11 mouse cellular contexts compared by ENCODE assay signal in the genomic region with DNA sequence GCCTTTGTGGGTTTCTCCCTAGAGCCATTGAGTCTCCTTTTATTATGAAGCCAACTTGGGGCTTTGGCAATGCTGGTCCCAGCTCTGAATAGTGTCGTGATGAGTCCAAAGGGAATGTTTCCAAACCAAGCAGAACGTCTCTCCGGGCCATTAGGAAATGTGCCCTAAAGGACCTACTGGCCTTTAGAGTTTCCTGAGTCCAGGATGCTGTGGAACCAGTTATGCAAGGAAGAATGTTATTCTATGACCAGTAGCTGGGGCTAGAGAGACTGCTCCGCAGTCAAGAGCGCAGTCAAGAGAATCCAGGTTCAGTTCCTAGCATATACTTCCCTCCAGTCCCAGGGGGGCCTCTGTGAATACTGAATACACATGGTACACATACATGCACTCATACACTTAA. TPM values are rescaled to one million over a fixed set of nuclear protein-coding genes. Genes with fewer than 3 reads are reported as not detected.
DNase-seq lines count a peak whose midpoint lies in the region; ATAC-seq and TF ChIP-seq lines count a peak whose summit lies in the region.
"Had no signal": no experiment of that assay in that cellular context is flagged by ENCODE, and none has a peak within 500 bp of the region (broad histone marks: within the 10 kb centered on the region; RNA-seq: fewer than 3 reads in every experiment).

No protein-coding gene starts in this region.

- ATAC-seq in hindbrain, embryonic 16.5 days: peak; percentile 24; the same call in 1 of the 2 replicates
- no peak for ATAC-seq in hindbrain, embryonic 14.5 days (ENCODE audit: low FRiP score)
- ATAC-seq in liver, postnatal 0 days: peak; percentile 79

- peak; percentile 88 for TF ChIP-seq EP300 in liver, postnatal 0 days (IDR thresholded peaks at IDR 0.05; ENCODE audit: low read depth)

- TF ChIP-seq CTCF in E14TG2a.4 (conservative IDR thresholded peaks at IDR 0.05; ENCODE audit: low read length): peak; percentile 41
- TF ChIP-seq CTCF in liver, postnatal 0 days (IDR thresholded peaks at IDR 0.05; ENCODE audit: low read depth): peak; percentile 65

- H3K4me2 ChIP-seq in hindbrain, embryonic 16.5 days (ENCODE audit: low read length): no peak overlapping the region
- H3K4me2 ChIP-seq in hindbrain, embryonic 14.5 days (replicated peaks): no peak overlapping the region
- no peak overlapping the region for H3K4me2 ChIP-seq in liver, postnatal 0 days (ENCODE audit: low read depth, low read length)
- H3K4me2 ChIP-seq: embryonic facial prominence, embryonic 12.5 days; limb, embryonic 12.5 days had no signal

- WGBS in hindbrain, embryonic 16.5 days: 80% methylated on average over 5 of the region's 5 CpGs
- WGBS in hindbrain, embryonic 14.5 days: 75% methylated on average over 5 of the region's 5 CpGs
- 49% methylated on average over 5 of the region's 5 CpGs for WGBS in liver, postnatal 0 days (ENCODE audit: insufficient replicate concordance)

- H3K9me3 ChIP-seq in hindbrain, embryonic 16.5 days (ENCODE audit: control insufficient read depth, low read length): no peaks in the 10 kb centered on the region
- H3K9me3 ChIP-seq in hindbrain, embryonic 14.5 days (ENCODE audit: control insufficient read depth, low read length): no peaks in the 10 kb centered on the region
- H3K9me3 ChIP-seq in E14TG2a.4 (ENCODE audit: low read length): no peaks in the 10 kb centered on the region
- no peaks in the 10 kb centered on the region for H3K9me3 ChIP-seq in liver, postnatal 0 days (ENCODE audit: low read length)
- H3K9me3 ChIP-seq: embryonic facial prominence, embryonic 12.5 days; limb, embryonic 12.5 days had no signal

- no peak overlapping the region for H3K9ac ChIP-seq in hindbrain, embryonic 16.5 days (ENCODE audit: low read depth, low read length)
- no peak overlapping the region for H3K9ac ChIP-seq in hindbrain, embryonic 14.5 days
- H3K9ac ChIP-seq in liver, postnatal 0 days (replicated peaks): no peak overlapping the region
- H3K9ac ChIP-seq: embryonic facial prominence, embryonic 12.5 days; limb, embryonic 12.5 days had no signal

- H3K27me3 ChIP-seq in hindbrain, embryonic 16.5 days (replicated peaks; ENCODE audit: control insufficient read depth, insufficient read depth, low read length): no peaks in the 10 kb centered on the region
- no peaks in the 10 kb centered on the region for H3K27me3 ChIP-seq in hindbrain, embryonic 14.5 days (ENCODE audit: control insufficient read depth, insufficient read depth, low read length)
- no peaks in the 10 kb centered on the region for H3K27me3 ChIP-seq in E14TG2a.4 (ENCODE audit: insufficient read depth, low read length)
- H3K27me3 ChIP-seq in liver, postnatal 0 days (ENCODE audit: insufficient read depth, low read length): no peaks in the 10 kb centered on the region
- H3K27me3 ChIP-seq: embryonic facial prominence, embryonic 12.5 days; limb, embryonic 12.5 days had no signal

- H3K36me3 ChIP-seq in hindbrain, embryonic 16.5 days (ENCODE audit: control insufficient read depth, insufficient read depth, low read length): no peaks in the 10 kb centered on the region
- no peaks in the 10 kb centered on the region for H3K36me3 ChIP-seq in hindbrain, embryonic 14.5 days (replicated peaks; ENCODE audit: control insufficient read depth, insufficient read depth)
- no peaks in the 10 kb centered on the region for H3K36me3 ChIP-seq in E14TG2a.4 (ENCODE audit: insufficient read depth, low read length)
- H3K36me3 ChIP-seq in liver, postnatal 0 days (replicated peaks; ENCODE audit: insufficient read depth, low read length): no peaks in the 10 kb centered on the region
- H3K36me3 ChIP-seq: embryonic facial prominence, embryonic 12.5 days; limb, embryonic 12.5 days had no signal

- DNase-seq in hindbrain, embryonic 14.5 days (ENCODE audit: low spot score): no peak
- DNase-seq in adipocyte (ENCODE audit: low spot score): peak; percentile 16
- DNase-seq in liver, postnatal 0 days: no peak
- no peak for DNase-seq in cerebellum, postnatal 25 days
- DNase-seq in right cerebral cortex, postnatal 14 days: no peak
- DNase-seq: gastrocnemius, postnatal 25 days; thymus, postnatal 14 days had no signal

- peaks cover 4% of the 10 kb centered on the region for H3K4me1 ChIP-seq in hindbrain, embryonic 16.5 days (ENCODE audit: control insufficient read depth, insufficient read depth, low read depth, low read length)
- H3K4me1 ChIP-seq in hindbrain, embryonic 14.5 days (replicated peaks; ENCODE audit: control insufficient read depth, insufficient read depth, low read length): 0 out of 2 replicates have a peak, but pooled peaks cover 7% of the 10 kb centered on the region
- peaks cover 71% of the 10 kb centered on the region for H3K4me1 ChIP-seq in E14TG2a.4 (replicated peaks; ENCODE audit: low read depth, low read length)
- peaks cover 33% of the 10 kb centered on the region for H3K4me1 ChIP-seq in liver, postnatal 0 days (ENCODE audit: insufficient read depth)

- no peak overlapping the region for H3K4me3 ChIP-seq in hindbrain, embryonic 16.5 days (ENCODE audit: low read length)
- H3K4me3 ChIP-seq in hindbrain, embryonic 14.5 days (replicated peaks; ENCODE audit: low read length): no peak overlapping the region
- no peak overlapping the region for H3K4me3 ChIP-seq in E14TG2a.4 (replicated peaks; ENCODE audit: low read length)
- no peak overlapping the region for H3K4me3 ChIP-seq in liver, postnatal 0 days (ENCODE audit: low read depth, low read length)
- H3K4me3 ChIP-seq: embryonic facial prominence, embryonic 12.5 days; limb, embryonic 12.5 days had no signal

- no peak overlapping the region for H3K27ac ChIP-seq in hindbrain, embryonic 16.5 days (ENCODE audit: low read depth, low read length)
- no peak overlapping the region for H3K27ac ChIP-seq in hindbrain, embryonic 14.5 days
- H3K27ac ChIP-seq in liver, postnatal 0 days (ENCODE audit: low read depth): peak overlapping the region; percentile 87
- H3K27ac ChIP-seq: embryonic facial prominence, embryonic 12.5 days; limb, embryonic 12.5 days had no signal

RNA-seq across cellular contexts. Expression of a gene that starts 23.9 kb away (rescaled TPM):
- 5.3 and 6.0 TPM in 2 replicates for polyA plus RNA-seq in hindbrain, embryonic 16.5 days (2015; fragmentation: Nextera tagmentation; extraction: Ambion mirVana)
- 5.8 and 6.5 TPM in 2 replicates for polyA plus RNA-seq in hindbrain, embryonic 14.5 days (2014; fragmentation: Nextera tagmentation; extraction: Ambion mirVana)
- polyA plus RNA-seq in liver, postnatal 0 days (2015; fragmentation: Nextera tagmentation; extraction: Ambion mirVana): 16.4 and 16.6 TPM in 2 replicates
